Mouse (Mus musculus) MEL (cell line): ENCODE data around the gene Lrrc30. TPM values are rescaled to one million over a fixed set of nuclear protein-coding genes. Genes with fewer than 3 reads are reported as not detected.

ENCODE experiments used
- DNase-seq: peaks from one replicate; pipeline ENCODE4 v3.0.0; 2011; ENCODE audit warnings: low read depth, low spot score
- H3K27ac ChIP-seq: 2 replicates; pipeline ENCODE4 v1.5.1; 2012; ENCODE audit warnings: low read depth, mild to moderate bottlenecking, control low read depth, low read length, moderate library complexity; ENCODE audit not compliant: control insufficient read depth
- H3K27me3 ChIP-seq, 2 experiments: fragments of 150-350 bp in 1 of 2; sonication (generic) in 1 of 2; 2 replicates each; pipeline ENCODE4 v1.6.1; 2012; ENCODE audit warnings: low read length in 2 of 2, mild to moderate bottlenecking in 2 of 2, improper control_type of control experiment in 1 of 2, moderate library complexity in 1 of 2; ENCODE audit not compliant: insufficient read depth in 2 of 2, control insufficient read depth in 1 of 2
- H3K36me3 ChIP-seq, 2 experiments: 2 replicates each; pipeline ENCODE4 v1.6.1; 2012 to 2014; ENCODE audit warnings: low read length in 2 of 2, improper control_type of control experiment in 1 of 2, inconsistent platforms in 1 of 2, mild to moderate bottlenecking in 1 of 2; ENCODE audit not compliant: insufficient read depth in 2 of 2, control insufficient read depth in 1 of 2
- H3K4me1 ChIP-seq, 2 experiments: fragments of 150-350 bp in 1 of 2; sonication (generic) in 1 of 2; 2 replicates each; pipeline ENCODE4 v1.6.1; 2012; ENCODE audit warnings: low read length in 2 of 2, improper control_type of control experiment in 1 of 2, mild to moderate bottlenecking in 1 of 2; ENCODE audit not compliant: insufficient read depth in 2 of 2, control insufficient read depth in 1 of 2
- H3K4me3 ChIP-seq, 2 experiments: fragments of 150-350 bp in 1 of 2; sonication (generic) in 1 of 2; 2 replicates each; pipeline ENCODE4 v1.5.1; 2012; ENCODE audit warnings: low read depth in 2 of 2, low read length in 2 of 2, mild to moderate bottlenecking in 2 of 2, moderate library complexity in 2 of 2, control low read depth in 1 of 2, improper control_type of control experiment in 1 of 2; ENCODE audit not compliant: control insufficient read depth in 1 of 2, insufficient read depth in 1 of 2
- H3K79me2 ChIP-seq: 2 replicates; pipeline ENCODE4 v1.6.1; 2012; ENCODE audit warnings: mild to moderate bottlenecking, low read length, moderate library complexity; ENCODE audit not compliant: control insufficient read depth, poor library complexity, insufficient read depth
- H3K9ac ChIP-seq: 2 replicates; pipeline ENCODE4 v1.6.1; 2012; ENCODE audit warnings: low read depth, mild to moderate bottlenecking, control low read depth, low read length, moderate library complexity; ENCODE audit not compliant: control insufficient read depth, poor library complexity, severe bottlenecking
- H3K9me3 ChIP-seq: fragments of 150-350 bp; sonication (generic); replicated peaks from 2 replicates; pipeline ENCODE4 v1.6.1; 2012; ENCODE audit warnings: mild to moderate bottlenecking, low read length, improper control_type of control experiment, moderate library complexity; ENCODE audit not compliant: insufficient read depth
- CHD1 ChIP-seq: IDR thresholded peaks from 2 replicates; pipeline ENCODE4 v1.6.1; 2012; ENCODE audit warnings: low read depth, mild to moderate bottlenecking, inconsistent platforms, low read length, improper control_type of control experiment
- E2F4 ChIP-seq: IDR thresholded peaks from 2 replicates; pipeline ENCODE4 v1.6.1; 2011; ENCODE audit warnings: low read depth, low read length, improper control_type of control experiment, borderline replicate concordance
- ELF1 ChIP-seq: IDR thresholded peaks from 2 replicates; pipeline ENCODE4 v1.6.1; 2014; ENCODE audit warnings: low read depth, mild to moderate bottlenecking, inconsistent platforms, low read length, improper control_type of control experiment, moderate library complexity
- EP300 ChIP-seq, 2 experiments: IDR thresholded peaks; 2 replicates each; pipeline ENCODE4 v1.6.1; 2011; ENCODE audit warnings: improper control_type of control experiment in 2 of 2, low read length in 2 of 2, low read depth in 1 of 2, mild to moderate bottlenecking in 1 of 2
- GATA1 ChIP-seq: IDR thresholded peaks from 2 replicates; pipeline ENCODE4 v1.6.1; 2011; ENCODE audit warnings: low read depth, low read length, improper control_type of control experiment
- JUND ChIP-seq: IDR thresholded peaks from 2 replicates; pipeline ENCODE4 v1.6.1; 2011; ENCODE audit warnings: low read depth, mild to moderate bottlenecking, improper control_type of control experiment, low read length
- KAT2A ChIP-seq: conservative IDR thresholded peaks from 2 replicates; pipeline ENCODE4 v1.6.1; 2012; ENCODE audit warnings: low read depth, low read length, improper control_type of control experiment, inconsistent platforms
- MAX ChIP-seq: IDR thresholded peaks from 2 replicates; pipeline ENCODE4 v1.6.1; 2011; ENCODE audit warnings: low read length, improper control_type of control experiment
- MAZ ChIP-seq: IDR thresholded peaks from 2 replicates; pipeline ENCODE4 v1.6.1; 2012; ENCODE audit warnings: low read depth, mild to moderate bottlenecking, inconsistent platforms, low read length, improper control_type of control experiment
- MYB ChIP-seq: IDR thresholded peaks from 2 replicates; pipeline ENCODE4 v1.6.1; 2011; ENCODE audit warnings: mild to moderate bottlenecking, low read depth, low read length, improper control_type of control experiment
- NELFE ChIP-seq: IDR thresholded peaks from 2 replicates; pipeline ENCODE4 v1.6.1; 2011; ENCODE audit warnings: low read depth, low read length, improper control_type of control experiment
- NRF1 ChIP-seq: IDR thresholded peaks from 2 replicates; pipeline ENCODE4 v1.6.1; 2014; ENCODE audit warnings: low read depth, mild to moderate bottlenecking, inconsistent platforms, low read length, improper control_type of control experiment, moderate library complexity; ENCODE audit not compliant: poor library complexity, insufficient read depth, severe bottlenecking
- POLR2AphosphoS5 ChIP-seq: IDR thresholded peaks from 2 replicates; pipeline ENCODE4 v1.6.1; 2012; ENCODE audit warnings: low read depth, borderline replicate concordance, mild to moderate bottlenecking, inconsistent platforms, low read length, moderate library complexity, mixed read lengths
- RAD21 ChIP-seq: IDR thresholded peaks from 2 replicates; pipeline ENCODE4 v1.6.1; 2011; ENCODE audit warnings: mild to moderate bottlenecking, low read depth, low read length, improper control_type of control experiment
- RCOR1 ChIP-seq: IDR thresholded peaks from 2 replicates; pipeline ENCODE4 v1.6.1; 2012; ENCODE audit warnings: low read depth, mild to moderate bottlenecking, inconsistent platforms, low read length, improper control_type of control experiment
- SMC3 ChIP-seq: IDR thresholded peaks from 2 replicates; pipeline ENCODE4 v1.6.1; 2011; ENCODE audit warnings: low read depth, low read length, improper control_type of control experiment
- TAL1 ChIP-seq: IDR thresholded peaks from 2 replicates; pipeline ENCODE4 v1.6.1; 2012; ENCODE audit warnings: mild to moderate bottlenecking, inconsistent platforms, low read length, moderate library complexity, mixed read lengths
- TBP ChIP-seq: IDR thresholded peaks from 2 replicates; pipeline ENCODE4 v1.8.0; 2011; ENCODE audit warnings: low read depth, low read length, improper control_type of control experiment
- UBTF ChIP-seq: IDR thresholded peaks from 2 replicates; pipeline ENCODE4 v1.6.1; 2012; ENCODE audit warnings: low read depth, mild to moderate bottlenecking, inconsistent platforms, low read length, improper control_type of control experiment, moderate library complexity, borderline replicate concordance; ENCODE audit not compliant: insufficient read depth
- USF1 ChIP-seq: IDR thresholded peaks from 2 replicates; pipeline ENCODE4 v1.6.1; 2014; ENCODE audit warnings: low read depth, mild to moderate bottlenecking, inconsistent platforms, low read length, improper control_type of control experiment, moderate library complexity
- USF2 ChIP-seq, 2 experiments: IDR thresholded peaks; 2 replicates each; pipeline ENCODE4 v1.6.1; 2011 to 2012; ENCODE audit warnings: improper control_type of control experiment in 2 of 2, low read length in 2 of 2, borderline replicate concordance in 1 of 2, inconsistent platforms in 1 of 2, low read depth in 1 of 2, mild to moderate bottlenecking in 1 of 2; ENCODE audit not compliant: insufficient read depth in 1 of 2
- ZC3H11A ChIP-seq: IDR thresholded peaks from 2 replicates; pipeline ENCODE4 v1.6.1; 2012; ENCODE audit warnings: low read depth, mild to moderate bottlenecking, inconsistent platforms, low read length, improper control_type of control experiment
- ZKSCAN1 ChIP-seq: IDR thresholded peaks from 2 replicates; pipeline ENCODE4 v1.6.1; 2012; ENCODE audit warnings: low read depth, mild to moderate bottlenecking, inconsistent platforms, low read length, improper control_type of control experiment, moderate library complexity
- ZNF384 ChIP-seq: IDR thresholded peaks from 2 replicates; pipeline ENCODE4 v1.6.1; 2012; ENCODE audit warnings: low read depth, mild to moderate bottlenecking, inconsistent platforms, low read length, improper control_type of control experiment
- polyA plus RNA-seq, 2 experiments: library from polyadenylated mRNA; stranded (reverse) in 1 of 2; unstranded in 1 of 2; fragments of >175 nt in 1 of 2; fragments of >200 nt in 1 of 2; gene quantifications; 2 replicates each; pipeline versions ENCODE4 v1.2.1 to v1.2.4; 2012; ENCODE audit warnings: low replicate concordance in 2 of 2, low read depth in 1 of 2; ENCODE audit not compliant: insufficient read length in 2 of 2, insufficient read depth in 1 of 2, missing spikeins in 1 of 2
- total RNA-seq: library from RNA; depleted of rRNA; stranded (reverse); fragments of 300-350 nt; gene quantifications from 2 replicates; pipeline ENCODE4 v1.2.3, GENCODE M21; 2012

Gene Lrrc30
- total and polyA plus RNA-seq, 3 experiments = not detected

DNA sequence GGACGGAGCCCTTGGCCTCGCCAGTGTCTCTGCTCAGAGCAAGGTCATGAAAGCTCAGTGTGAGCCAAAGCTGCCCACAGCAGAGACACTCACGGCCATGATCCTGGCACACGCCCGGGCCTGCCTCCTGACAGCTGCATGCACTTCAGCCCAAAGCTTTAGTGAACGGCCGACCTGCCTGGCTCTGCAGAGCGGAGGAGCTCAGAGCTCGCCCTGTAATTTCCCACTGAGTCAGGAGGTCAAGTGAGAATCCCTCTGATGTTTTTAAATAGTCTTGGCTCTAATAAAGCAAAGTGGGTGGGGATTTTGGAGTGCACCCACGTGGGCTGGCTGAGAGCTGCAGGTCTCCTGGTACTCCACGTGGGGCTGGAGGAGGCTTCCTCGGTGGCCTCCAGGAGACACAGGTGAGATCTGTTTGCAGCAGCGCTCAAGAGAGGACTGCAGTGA is 3.3 kb downstream of the Lrrc30 start:
- no peak for DNase-seq
- no peaks in the 10 kb centered on the region for H3K36me3 ChIP-seq

DNA sequence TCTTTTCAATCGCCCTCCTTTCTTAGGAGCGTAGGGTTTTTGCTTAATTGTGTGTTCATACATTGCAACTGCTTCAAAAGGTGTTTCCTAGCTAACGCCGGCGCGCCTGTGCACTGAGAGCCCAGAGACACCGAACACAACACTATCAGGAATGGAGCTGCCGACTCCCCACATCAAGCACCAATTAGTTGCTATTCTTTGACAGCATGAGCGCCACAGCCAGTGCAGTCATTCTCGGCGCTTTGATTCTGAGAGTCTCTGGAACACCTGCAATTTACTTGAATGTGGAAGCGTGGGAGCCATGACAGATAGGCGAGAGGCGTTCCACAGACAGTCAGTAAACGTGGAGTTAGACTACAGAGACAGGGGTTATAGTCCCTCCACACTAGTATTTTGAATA is 4.0 kb downstream of the Lrrc30 start:
- TF ChIP-seq TBP = no peak
- TF ChIP-seq EP300 (IDR thresholded peaks at IDR 0.05; ENCODE audit: low read depth in 1 of 2, low read length in 2 of 2) = no peak
- no peak for TF ChIP-seq RAD21
- no peak for TF ChIP-seq GATA1
- TF ChIP-seq ZNF384 = no peak
- no peak for TF ChIP-seq ZC3H11A
- no peak for TF ChIP-seq USF2 (IDR thresholded peaks at IDR 0.05; ENCODE audit: borderline replicate concordance in 1 of 2, insufficient read depth in 1 of 2, low read depth in 1 of 2, low read length in 2 of 2)
- Histone ChIP-seq H3K4me1 (no peaks in the 10 kb centered on the region), H3K27me3 (no peaks in the 10 kb centered on the region), H3K79me2 (no peaks in the 10 kb centered on the region), H3K36me3 (no peaks in the 10 kb centered on the region), H3K4me3 (no peak overlapping the region), H3K9ac (no peak overlapping the region), H3K9me3 (no peaks in the 10 kb centered on the region), H3K27ac (no peak overlapping the region)
- DNase-seq = no peak

More for the DNA sequence above, 3.3 kb downstream of the Lrrc30 start:
- H3K9me3 ChIP-seq = no peaks in the 10 kb centered on the region
- no peak overlapping the region for H3K27ac ChIP-seq
- H3K9ac ChIP-seq = no peak overlapping the region
- no peak overlapping the region for H3K4me3 ChIP-seq
- H3K4me1 ChIP-seq = no peaks in the 10 kb centered on the region
- H3K27me3 ChIP-seq = no peaks in the 10 kb centered on the region
- TF ChIP-seq ELF1 (no peak), RAD21 (no peak), TAL1 (no peak), JUND (no peak), KAT2A (no peak), RCOR1 (no peak), SMC3 (no peak), ZNF384 (no peak), E2F4 (no peak), NELFE (no peak), MAZ (no peak), POLR2AphosphoS5 (no peak), NRF1 (no peak), CHD1 (no peak), UBTF (no peak), USF1 (no peak), MAX (no peak), ZC3H11A (no peak), ZKSCAN1 (no peak), MYB (no peak)
- H3K79me2 ChIP-seq = no peaks in the 10 kb centered on the region
